Mouse (Mus musculus) testis, postnatal 14 days (tissue): ENCODE measurements around the gene Znrd1as.
"Not testable (repeated sequence)": the region's sequence is repeated elsewhere in the genome, so short reads cannot be mapped to it uniquely, and the experiment has no call there.

Experiments
- DNase-seq: peaks from one replicate; pipeline ENCODE4 v3.0.0; 2021; ENCODE audit warnings: low spot score

Znrd1as gene

GRCm38 (mm10) chr17:36950981-36951947 lies 7.1 kb upstream of the Znrd1as start, which contains the start of gene Ppp1r11:
Gene Ppp1r11, minus strand, starts transcription at chr17:36951741.
- peak; percentile 95 for DNase-seq

- no peak for DNase-seq
Measured at GRCm38 (mm10) chr17:36952631-36953030, 5.8 kb upstream of the Znrd1as start.

- DNase-seq = no peak
Measured at GRCm38 (mm10) chr17:36953062-36953461, 5.3 kb upstream of the Znrd1as start.

GRCm38 (mm10) chr17:36958884-36959283 lies 492 bp downstream of the Znrd1as start:
- no peak for DNase-seq

- DNase-seq = no peak
Measured at GRCm38 (mm10) chr17:36961125-36961524, 2.7 kb downstream of the Znrd1as start.

- no peak for DNase-seq
Measured at GRCm38 (mm10) chr17:36966875-36967274, 8.5 kb downstream of the Znrd1as start.

GRCm38 (mm10) chr17:36970316-36970890 lies 12.0 kb downstream of the Znrd1as start:
- DNase-seq = no peak

GRCm38 (mm10) chr17:36971172-36971850 lies 12.9 kb downstream of the Znrd1as start:
- no peak for DNase-seq

GRCm38 (mm10) chr17:36972791-36973190 lies 14.4 kb downstream of the Znrd1as start:
- no peak for DNase-seq

GRCm38 (mm10) chr17:36973271-36973787 lies 14.9 kb downstream of the Znrd1as start:
- DNase-seq = no peak

- no peak for DNase-seq
Measured at GRCm38 (mm10) chr17:36981221-36981813, 22.9 kb downstream of the Znrd1as start, which contains the start of gene 2410137M14Rik. Gene 2410137M14Rik, minus strand, starts transcription at chr17:36981237.

- DNase-seq = no peak
Measured at GRCm38 (mm10) chr17:36981845-36982244, 23.5 kb downstream of the Znrd1as start.

GRCm38 (mm10) chr17:36982253-36983155 lies 24.1 kb downstream of the Znrd1as start:
- no peak for DNase-seq

- DNase-seq = no peak
Measured at GRCm38 (mm10) chr17:36988475-36988874, 30.1 kb downstream of the Znrd1as start.

GRCm38 (mm10) chr17:36989437-36989836 lies 31.0 kb downstream of the Znrd1as start, which contains the start of gene H2-M5:
Gene H2-M5, minus strand, starts transcription at chr17:36989537.
- DNase-seq = no peak

- DNase-seq = not testable (repeated sequence)
Measured at GRCm38 (mm10) chr17:36990630-36991029, 32.2 kb downstream of the Znrd1as start.

- DNase-seq = no peak
Measured at GRCm38 (mm10) chr17:36992336-36993104, 34.1 kb downstream of the Znrd1as start.

GRCm38 (mm10) chr17:36993770-36994325 lies 35.5 kb downstream of the Znrd1as start:
- DNase-seq = no peak

GRCm38 (mm10) chr17:36994528-36994927 lies 36.1 kb downstream of the Znrd1as start:
- DNase-seq = no peak

GRCm38 (mm10) chr17:36995448-36995847 lies 37.1 kb downstream of the Znrd1as start:
- no peak for DNase-seq
